Mouse (Mus musculus) lung, postnatal 0 days (tissue): ENCODE results near the gene Adh1.

Experiments used
- CTCF ChIP-seq: IDR thresholded peaks from 2 replicates; pipeline ENCODE4 v1.5.1; 2016; ENCODE audit warnings: antibody characterized with exemption, mild to moderate bottlenecking
- EP300 ChIP-seq: IDR thresholded peaks from 2 replicates; pipeline ENCODE4 v1.6.1; 2016; ENCODE audit warnings: antibody characterized with exemption, mild to moderate bottlenecking, control low read depth

- TF ChIP-seq CTCF (no peak), EP300 (no peak)
Observed at GRCm38 (mm10) chr3:138285986-138286385, 25.2 kb downstream of the Adh1 start.
